Mouse (Mus musculus) intestine, embryonic 14.5 days (tissue): ENCODE data around the gene Tubb1. TPM values are rescaled to one million over a fixed set of nuclear protein-coding genes. Genes with fewer than 3 reads are reported as not detected.

Source experiments
- ATAC-seq: fragments of 200-750 bp; cut with Nextera tagmentation; replicated peaks from 2 replicates; pipeline ENCODE4 v1.8.0; 2017; ENCODE audit warnings: low read depth, moderate number of reproducible peaks, moderate TSS enrichment, moderate library complexity; ENCODE audit not compliant: low FRiP score, low TSS enrichment
- DNase-seq: peaks from one replicate; pipeline ENCODE4 v3.0.0-alpha.2; 2018; ENCODE audit warnings: low spot score
- H3K27ac ChIP-seq: fragments of 300-500 bp; sonication (generic); 2 replicates; pipeline ENCODE4 v1.5.1; 2014; ENCODE audit warnings: low read depth, mild to moderate bottlenecking, control low read depth
- H3K27me3 ChIP-seq: fragments of 300-500 bp; sonication (generic); replicated peaks from 2 replicates; pipeline ENCODE4 v1.6.1; 2014; ENCODE audit warnings: low read length, control low read depth; ENCODE audit not compliant: control insufficient read depth, insufficient read depth
- H3K36me3 ChIP-seq: fragments of 300-500 bp; sonication (generic); 2 replicates; pipeline ENCODE4 v1.6.1; 2014; ENCODE audit warnings: low read length, control low read depth; ENCODE audit not compliant: control insufficient read depth, insufficient read depth
- H3K4me1 ChIP-seq: fragments of 300-500 bp; sonication (generic); replicated peaks from 2 replicates; pipeline ENCODE4 v1.6.1; 2014; ENCODE audit warnings: low read length, control low read depth, mixed read lengths; ENCODE audit not compliant: control insufficient read depth, insufficient read depth
- H3K4me2 ChIP-seq: fragments of 300-500 bp; sonication (generic); 2 replicates; pipeline ENCODE4 v1.6.1; 2014; ENCODE audit warnings: low read length
- H3K4me3 ChIP-seq: fragments of 300-500 bp; sonication (generic); 2 replicates; pipeline ENCODE4 v1.5.1; 2014; ENCODE audit warnings: low read depth, low read length, control low read depth, mixed read lengths
- H3K9ac ChIP-seq: fragments of 300-500 bp; sonication (generic); 2 replicates; pipeline ENCODE4 v1.6.1; 2014; ENCODE audit warnings: mild to moderate bottlenecking, low read length
- H3K9me3 ChIP-seq: fragments of 300-500 bp; sonication (generic); 2 replicates; pipeline ENCODE4 v1.6.1; 2016; ENCODE audit warnings: low read length, control low read depth; ENCODE audit not compliant: control insufficient read depth
- WGBS: fragments of 180-500 bp; shearing (Covaris S2); extraction: QIAGEN DNeasy Blood & Tissue Kit; methylation state at CpG from one replicate; pipeline ENCODE4 v1.1.7; 2014; 5-methylcytosine and 5-hydroxymethylcytosine counted together
- polyA plus RNA-seq: library from polyadenylated mRNA; unstranded; fragments of >200 nt; fragmentation: Nextera tagmentation; extraction: Ambion mirVana; gene quantifications from 2 replicates; pipeline ENCODE4 v1.2.1, GENCODE M21; 2014

Gene Tubb1
- polyA plus RNA-seq, 1 experiment from 2014 or later, result 2.6 TPM

GRCm38 (mm10) chr2:174472818-174473549 lies 22.5 kb downstream of the Tubb1 start, which contains the start of gene Prelid3b:
Gene Prelid3b, minus strand, starts transcription at chr2:174473081.
- ATAC-seq, result peak; percentile 97
- Histone ChIP-seq H3K9me3 (no peaks in the 10 kb centered on the region), H3K27me3 (no peaks in the 10 kb centered on the region), H3K9ac (peak within 1 kb of the TSS; percentile 79), H3K36me3 (peaks cover 22% of the 10 kb centered on the region), H3K4me1 (peaks cover 17% of the 10 kb centered on the region), H3K4me3 (peak within 1 kb of the TSS; percentile 79), H3K27ac (peak within 1 kb of the TSS; percentile 73), H3K4me2 (peak within 1 kb of the TSS; percentile 84)
- peak; percentile 96 for DNase-seq
- WGBS, result under 1% methylated on average over 53 of the region's 53 CpGs

DNA sequence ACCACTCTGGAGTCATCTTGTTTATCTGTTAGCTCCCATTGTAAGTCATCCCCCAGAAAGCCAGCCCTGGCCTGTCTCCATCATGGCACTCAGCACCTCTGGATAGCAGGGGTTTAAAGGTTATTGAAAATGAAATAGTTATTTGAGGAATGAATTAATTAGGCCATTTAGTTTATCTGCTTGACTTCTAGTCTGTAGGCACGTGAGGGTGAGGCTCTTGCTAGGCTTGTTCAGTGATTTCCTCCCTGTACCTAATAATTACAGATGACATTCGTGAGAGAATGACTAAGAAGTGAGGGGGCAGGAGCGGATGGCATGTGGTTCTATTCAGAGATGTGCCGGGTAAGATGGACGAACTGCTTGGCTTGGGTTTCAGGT lies 23.0 kb downstream of the Tubb1 start:
- H3K36me3 ChIP-seq, result peaks cover 16% of the 10 kb centered on the region
- DNase-seq (no peak), ATAC-seq (no peak)
- peak overlapping the region; percentile 79 for H3K9ac ChIP-seq
- H3K4me2 ChIP-seq, result peak overlapping the region; percentile 84
- H3K9me3 ChIP-seq, result no peaks in the 10 kb centered on the region
- no peaks in the 10 kb centered on the region for H3K27me3 ChIP-seq
- H3K27ac ChIP-seq, result peak overlapping the region; percentile 57; the same call in 1 of the 2 replicates
- 73% methylated on average over 5 of the region's 5 CpGs for WGBS
- peak overlapping the region; percentile 79 for H3K4me3 ChIP-seq
- peaks cover 17% of the 10 kb centered on the region for H3K4me1 ChIP-seq

- ATAC-seq (peak; percentile 28; the same call in 1 of the 2 replicates), DNase-seq (peak; percentile 59)
- Histone ChIP-seq H3K27ac (peak overlapping the region; percentile 79), H3K4me3 (no peak overlapping the region), H3K36me3 (no peaks in the 10 kb centered on the region), H3K4me1 (peaks cover 5% of the 10 kb centered on the region; the same call in 1 of the 2 replicates), H3K4me2 (no peak overlapping the region), H3K9me3 (no peaks in the 10 kb centered on the region), H3K9ac (no peak overlapping the region), H3K27me3 (no peaks in the 10 kb centered on the region)
- 71% methylated on average over 3 of the region's 3 CpGs for WGBS
Observed at GRCm38 (mm10) chr2:174477543-174478319, 27.2 kb downstream of the Tubb1 start.

DNA sequence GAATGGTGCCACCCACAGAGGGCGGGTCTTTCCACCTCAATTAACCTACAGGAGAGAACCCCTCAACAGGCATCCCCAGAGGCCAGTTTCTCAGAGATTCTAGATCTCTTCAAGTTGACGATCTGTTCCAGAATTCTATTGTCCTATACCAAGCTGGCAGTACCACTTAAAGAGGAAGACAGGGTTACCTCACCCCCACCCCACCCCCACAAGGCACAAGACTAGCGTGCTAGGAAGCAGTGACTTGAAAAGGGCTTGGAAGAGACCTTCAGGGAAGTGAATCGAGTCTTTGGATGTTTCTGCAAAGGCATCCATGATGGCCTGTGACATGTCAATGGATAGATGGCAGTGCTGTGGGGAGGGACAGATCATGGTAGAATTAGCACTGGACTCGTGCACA lies 28.3 kb downstream of the Tubb1 start:
- WGBS, result 75% methylated on average over 5 of the region's 5 CpGs
- Histone ChIP-seq H3K27me3 (no peaks in the 10 kb centered on the region), H3K4me3 (no peak overlapping the region), H3K4me2 (no peak overlapping the region), H3K9me3 (no peaks in the 10 kb centered on the region), H3K36me3 (no peaks in the 10 kb centered on the region), H3K27ac (no peak overlapping the region), H3K4me1 (peaks cover under 1% of the 10 kb centered on the region; the same call in 1 of the 2 replicates), H3K9ac (no peak overlapping the region)
- ATAC-seq, result no peak
- DNase-seq, result no peak

DNA sequence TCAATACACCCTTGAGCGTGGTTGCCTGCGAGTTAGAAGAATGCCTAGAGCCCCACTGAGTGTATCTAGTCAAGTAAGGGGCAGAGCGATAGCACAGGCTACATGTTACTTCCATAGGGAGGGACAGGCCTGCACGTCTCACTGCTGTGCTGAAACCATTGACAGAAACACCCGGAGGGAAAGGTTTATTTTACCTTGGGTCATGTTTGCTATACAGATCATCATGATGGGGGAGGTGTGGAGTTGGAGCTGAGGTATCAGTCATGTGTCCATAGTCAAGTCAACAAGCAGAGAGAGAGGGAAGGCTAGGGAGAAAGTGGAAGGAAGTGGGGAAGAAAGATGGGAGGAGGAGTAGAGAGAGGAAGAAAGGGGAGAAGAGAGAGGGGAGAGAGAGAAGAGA lies 36.5 kb downstream of the Tubb1 start:
- WGBS, result 65% methylated on average over 5 of the region's 5 CpGs
- Histone ChIP-seq H3K27me3 (no peaks in the 10 kb centered on the region), H3K4me3 (no peak overlapping the region), H3K27ac (no peak overlapping the region), H3K36me3 (no peaks in the 10 kb centered on the region), H3K4me2 (no peak overlapping the region), H3K4me1 (no peaks in the 10 kb centered on the region), H3K9me3 (no peaks in the 10 kb centered on the region), H3K9ac (no peak overlapping the region)
- DNase-seq (no peak), ATAC-seq (no peak)

DNA sequence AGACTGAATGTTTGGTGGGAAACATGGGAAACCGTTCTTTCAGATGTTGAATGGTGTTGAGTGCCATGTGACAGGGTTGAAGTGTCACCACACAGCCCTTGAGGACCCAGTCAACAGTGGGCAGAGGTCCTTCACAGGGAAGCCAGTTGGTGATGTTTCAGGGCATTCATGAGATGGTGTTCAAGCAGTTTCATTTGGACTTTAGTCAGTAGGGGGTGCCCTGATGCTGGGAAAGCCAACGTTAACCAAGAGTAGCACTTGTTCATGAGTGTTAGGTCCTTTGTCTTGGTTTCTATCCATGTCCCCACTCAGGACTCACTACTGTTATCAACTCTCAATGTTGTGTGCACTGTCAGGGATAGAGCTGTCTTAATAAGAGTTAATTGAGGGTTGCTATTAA lies 42.4 kb downstream of the Tubb1 start:
- no peak overlapping the region for H3K9ac ChIP-seq
- H3K27ac ChIP-seq, result no peak overlapping the region
- H3K4me2 ChIP-seq, result no peak overlapping the region
- no peak for ATAC-seq
- no peak overlapping the region for H3K4me3 ChIP-seq
- no peaks in the 10 kb centered on the region for H3K27me3 ChIP-seq
- H3K36me3 ChIP-seq, result no peaks in the 10 kb centered on the region
- H3K4me1 ChIP-seq, result no peaks in the 10 kb centered on the region
- 75% methylated on average over 2 of the region's 2 CpGs for WGBS
- H3K9me3 ChIP-seq, result no peaks in the 10 kb centered on the region
- DNase-seq, result no peak

DNA sequence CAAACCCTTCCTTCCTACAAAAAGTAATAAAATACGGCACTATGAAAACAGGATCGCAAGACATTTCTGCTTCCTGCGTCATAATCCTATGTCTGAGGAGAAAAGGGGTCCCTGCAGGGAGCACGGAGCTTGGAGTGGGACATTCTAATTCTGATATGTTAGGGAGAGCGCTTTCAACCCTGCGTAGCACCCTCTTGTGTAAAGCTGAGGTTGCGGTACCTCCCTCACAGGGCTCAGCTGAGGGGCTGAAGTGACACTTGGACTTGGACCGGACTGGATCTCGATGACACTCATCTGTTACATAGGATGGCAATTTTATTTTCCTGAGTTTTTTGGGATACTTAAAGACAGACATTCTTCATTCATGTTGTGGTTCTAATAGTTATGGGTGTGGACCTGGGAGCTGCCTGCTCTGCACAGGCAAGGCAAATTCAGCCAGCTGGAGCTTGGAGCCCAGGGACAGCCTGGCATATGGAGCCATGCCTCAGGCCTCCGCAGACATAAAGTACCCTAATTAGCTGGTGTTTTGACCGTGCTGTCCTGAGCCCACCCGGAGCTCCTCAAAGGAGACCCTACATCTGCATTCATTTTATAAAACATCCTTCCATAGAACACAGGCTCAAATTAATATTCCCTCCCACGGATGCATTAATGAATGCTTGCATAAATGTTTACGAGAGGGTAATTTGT lies 50.5 kb downstream of the Tubb1 start:
- 86% methylated on average over 14 of the region's 14 CpGs for WGBS
- Histone ChIP-seq H3K9me3 (no peaks in the 10 kb centered on the region), H3K36me3 (no peaks in the 10 kb centered on the region), H3K4me1 (no peaks in the 10 kb centered on the region), H3K9ac (no peak overlapping the region), H3K4me3 (no peak overlapping the region), H3K4me2 (no peak overlapping the region), H3K27ac (no peak overlapping the region), H3K27me3 (no peaks in the 10 kb centered on the region)
- ATAC-seq, result no peak
- DNase-seq, result no peak

GRCm38 (mm10) chr2:174501517-174501916 lies 51.0 kb downstream of the Tubb1 start:
- H3K27me3 ChIP-seq, result no peaks in the 10 kb centered on the region
- H3K4me1 ChIP-seq, result no peaks in the 10 kb centered on the region
- no peaks in the 10 kb centered on the region for H3K36me3 ChIP-seq
- no peak overlapping the region for H3K27ac ChIP-seq
- DNase-seq, result no peak
- WGBS, result 94% methylated on average over 8 of the region's 8 CpGs
- ATAC-seq, result no peak
- no peaks in the 10 kb centered on the region for H3K9me3 ChIP-seq
- H3K9ac ChIP-seq, result no peak overlapping the region
- H3K4me2 ChIP-seq, result no peak overlapping the region
- no peak overlapping the region for H3K4me3 ChIP-seq
